Mouse (Mus musculus) C2C12 (cell line): ENCODE results near the gene Nedd9. TPM values are rescaled to one million over a fixed set of nuclear protein-coding genes. Genes with fewer than 3 reads are reported as not detected.

Experiments used
- H3K27me3 ChIP-seq: one replicate; pipeline ENCODE4 v1.6.1; 2011; ENCODE audit not compliant: control insufficient read depth, insufficient read depth, insufficient read length
- H3K36me3 ChIP-seq: one replicate; pipeline ENCODE4 v1.6.1; 2011; ENCODE audit not compliant: control insufficient read depth, insufficient read depth
- H3K4me3 ChIP-seq: one replicate; pipeline ENCODE4 v1.5.1; 2011; ENCODE audit warnings: mild to moderate bottlenecking, control low read depth; ENCODE audit not compliant: poor library complexity, insufficient read depth, severe bottlenecking
- H3K79me2 ChIP-seq: one replicate; pipeline ENCODE4 v1.6.1; 2011; ENCODE audit not compliant: control insufficient read depth, insufficient read depth
- H3K79me3 ChIP-seq: one replicate; pipeline ENCODE4 v1.6.1; 2011; ENCODE audit warnings: low read depth, control low read depth
- H3ac ChIP-seq: one replicate; pipeline ENCODE3; 2011; ENCODE audit warnings: low read depth; ENCODE audit not compliant: control insufficient read depth, insufficient read length
- CEBPB ChIP-seq: IDR thresholded peaks from one replicate; pipeline ENCODE4 v1.6.1; 2011; ENCODE audit warnings: low read depth, mild to moderate bottlenecking, control low read depth, moderate library complexity
- CTCF ChIP-seq: IDR thresholded peaks from one replicate; pipeline ENCODE4 v1.5.1; 2011; ENCODE audit not compliant: control insufficient read depth, insufficient read depth, insufficient read length
- FOSL1 ChIP-seq: IDR thresholded peaks from one replicate; pipeline ENCODE4 v1.8.0; 2011; ENCODE audit warnings: mild to moderate bottlenecking, low read length; ENCODE audit not compliant: poor library complexity, insufficient read depth, severe bottlenecking
- MAX ChIP-seq: IDR thresholded peaks from one replicate; pipeline ENCODE4 v1.6.1; 2011; ENCODE audit warnings: mild to moderate bottlenecking, control low read depth
- MYOD1 ChIP-seq: IDR thresholded peaks from one replicate; pipeline ENCODE4 v1.6.1; 2011; ENCODE audit warnings: low read depth; ENCODE audit not compliant: control insufficient read depth, insufficient read length
- MYOG ChIP-seq: IDR thresholded peaks from one replicate; pipeline ENCODE4 v1.6.1; 2011; ENCODE audit not compliant: control insufficient read depth, insufficient read length; ENCODE audit errors: extremely low read depth
- USF1 ChIP-seq: IDR thresholded peaks from one replicate; pipeline ENCODE4 v1.6.1; 2011; ENCODE audit warnings: low read depth, mild to moderate bottlenecking, control low read depth, moderate library complexity
- polyA plus RNA-seq: library from polyadenylated mRNA; unstranded; fragments of >200 nt; fragmentation: generic; extraction: Trizol; gene quantifications from one replicate; pipeline ENCODE4 v1.2.1, GENCODE M21; 2012; ENCODE audit warnings: missing spikeins

The Nedd9 gene
- polyA plus RNA-seq, 1 experiment, result 6.7 TPM

DNA sequence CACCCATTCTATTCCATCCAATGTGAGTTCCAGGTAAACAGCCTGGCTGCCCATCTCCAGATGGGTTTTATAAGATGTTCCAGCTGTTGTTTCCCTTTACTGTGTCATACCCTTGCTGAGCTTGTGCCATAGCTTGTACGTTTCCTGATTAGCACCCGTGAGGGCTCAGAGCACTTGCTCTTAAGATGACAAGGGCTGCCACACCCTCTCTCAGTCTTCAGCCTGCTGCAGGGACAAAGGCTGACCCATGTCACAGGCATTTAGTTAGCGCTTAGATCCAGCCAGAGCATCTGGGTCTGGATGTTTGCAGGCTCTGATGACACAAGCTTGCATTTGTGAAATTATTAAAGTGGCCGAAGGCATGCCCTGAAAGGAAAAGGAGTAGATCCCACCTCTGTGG lies 187.1 kb downstream of the Nedd9 start:
- H3K4me3 ChIP-seq, result no peak overlapping the region
- no peaks in the 10 kb centered on the region for H3K79me2 ChIP-seq
- no peak overlapping the region for H3ac ChIP-seq
- no peaks in the 10 kb centered on the region for H3K27me3 ChIP-seq
- no peak for TF ChIP-seq MYOG
- TF ChIP-seq CTCF, result no peak
- TF ChIP-seq MAX, result no peak
- H3K79me3 ChIP-seq, result no peaks in the 10 kb centered on the region
- H3K36me3 ChIP-seq, result no peaks in the 10 kb centered on the region

DNA sequence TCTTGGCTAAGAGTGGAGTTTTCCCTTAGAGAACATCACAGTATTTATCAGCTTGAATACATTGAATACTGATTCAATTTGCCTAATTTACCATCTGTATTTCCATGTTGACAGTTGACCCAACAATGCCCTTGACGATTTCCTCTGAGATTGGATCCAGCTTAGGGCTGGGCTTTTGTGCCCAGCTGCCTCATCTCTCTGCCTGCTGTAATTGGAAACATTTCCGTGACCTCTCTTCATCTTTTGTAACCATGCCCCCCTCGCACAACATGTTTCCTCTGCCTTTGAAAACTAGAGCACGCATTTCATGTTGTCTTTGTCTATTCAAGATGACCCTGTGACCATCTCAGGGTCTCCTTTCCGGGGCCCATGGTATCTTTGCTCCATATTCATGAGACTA lies 188.2 kb downstream of the Nedd9 start:
- H3ac ChIP-seq, result no peak overlapping the region
- TF ChIP-seq USF1 (no peak), MYOD1 (no peak)

DNA sequence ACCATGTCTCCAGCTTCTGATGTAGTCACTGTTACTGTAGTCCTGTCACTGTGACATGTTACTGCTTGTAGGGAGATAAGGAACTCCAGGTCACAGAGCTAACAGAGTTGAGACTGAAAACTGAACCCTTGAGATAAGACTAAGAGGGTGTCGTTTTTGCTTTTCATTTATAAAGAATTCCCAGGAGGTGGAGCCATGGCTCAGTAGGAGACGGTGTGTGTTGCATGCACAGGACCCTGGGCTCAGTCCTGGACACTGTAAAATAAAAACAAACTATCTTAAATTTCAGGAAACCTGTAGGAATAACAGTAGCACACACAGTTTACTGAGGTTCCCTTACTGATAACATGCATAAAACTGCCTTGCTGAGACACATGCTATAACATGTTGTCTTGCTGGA lies 188.6 kb downstream of the Nedd9 start:
- Histone ChIP-seq H3K36me3 (no peaks in the 10 kb centered on the region), H3ac (no peak overlapping the region), H3K27me3 (no peaks in the 10 kb centered on the region), H3K4me3 (no peak overlapping the region), H3K79me3 (no peaks in the 10 kb centered on the region), H3K79me2 (no peaks in the 10 kb centered on the region)
- TF ChIP-seq CEBPB, result no peak
- TF ChIP-seq FOSL1, result no peak
- TF ChIP-seq MAX, result no peak
- no peak for TF ChIP-seq MYOD1
- TF ChIP-seq MYOG, result no peak
- TF ChIP-seq CTCF, result no peak
- TF ChIP-seq USF1, result no peak

More for the DNA sequence above, 188.2 kb downstream of the Nedd9 start:
- Histone ChIP-seq H3K27me3 (no peaks in the 10 kb centered on the region), H3K36me3 (no peaks in the 10 kb centered on the region), H3K79me2 (no peaks in the 10 kb centered on the region), H3K4me3 (no peak overlapping the region), H3K79me3 (no peaks in the 10 kb centered on the region)

DNA sequence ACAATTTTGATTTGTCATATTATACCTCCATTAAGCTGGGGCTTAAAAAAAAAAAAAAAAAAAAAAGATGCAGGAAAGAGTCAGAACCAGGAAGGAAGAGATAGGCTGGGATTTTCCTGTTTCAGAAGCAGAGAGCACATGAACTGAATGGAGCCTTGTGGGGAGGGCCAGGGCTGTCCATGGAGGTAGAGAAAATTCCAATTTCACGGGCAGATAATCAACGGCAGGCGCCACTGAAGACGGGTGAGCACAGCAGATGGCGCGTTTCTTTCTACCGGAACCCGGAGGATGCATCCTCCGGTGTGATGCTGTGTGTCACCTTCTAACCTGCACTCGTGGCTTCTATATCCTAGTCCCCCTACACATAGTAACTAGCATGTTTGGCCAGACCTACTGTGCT lies 190.8 kb downstream of the Nedd9 start:
- Histone ChIP-seq H3K4me3 (no peak overlapping the region), H3K79me2 (no peaks in the 10 kb centered on the region), H3K36me3 (no peaks in the 10 kb centered on the region), H3K79me3 (no peaks in the 10 kb centered on the region), H3K27me3 (no peaks in the 10 kb centered on the region), H3ac (no peak overlapping the region)
- no peak for TF ChIP-seq FOSL1
- no peak for TF ChIP-seq MYOG
- TF ChIP-seq CTCF, result no peak
- no peak for TF ChIP-seq CEBPB
- no peak for TF ChIP-seq MYOD1
- TF ChIP-seq MAX, result no peak
- TF ChIP-seq USF1, result no peak

DNA sequence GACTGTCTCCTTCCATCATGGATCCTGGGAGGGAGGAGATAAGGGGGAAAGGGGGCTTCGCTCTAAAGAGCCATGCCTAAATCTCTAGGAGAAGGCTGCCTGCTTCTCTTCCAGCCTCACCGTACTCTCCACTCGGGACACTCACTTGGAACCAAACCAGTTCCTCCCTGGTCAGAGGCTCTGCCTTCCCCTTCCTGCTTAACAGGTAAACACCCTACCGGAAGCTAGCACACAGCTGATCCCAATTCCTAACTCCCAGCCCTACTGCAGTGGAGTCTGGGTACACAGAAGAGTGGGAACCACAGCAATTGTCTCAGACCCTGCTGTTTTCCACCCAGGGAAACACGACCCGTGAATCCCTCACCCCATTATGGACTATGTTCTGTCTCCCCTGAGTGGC lies 191.3 kb downstream of the Nedd9 start:
- H3K36me3 ChIP-seq, result no peaks in the 10 kb centered on the region
- H3K27me3 ChIP-seq, result no peaks in the 10 kb centered on the region
- no peak overlapping the region for H3K4me3 ChIP-seq
- no peak overlapping the region for H3ac ChIP-seq
- no peak for TF ChIP-seq FOSL1
- no peak for TF ChIP-seq MYOG
- TF ChIP-seq MAX, result no peak
- TF ChIP-seq USF1, result no peak
- no peak for TF ChIP-seq MYOD1
- no peak for TF ChIP-seq CTCF
- TF ChIP-seq CEBPB, result no peak
- H3K79me3 ChIP-seq, result no peaks in the 10 kb centered on the region
- H3K79me2 ChIP-seq, result no peaks in the 10 kb centered on the region

DNA sequence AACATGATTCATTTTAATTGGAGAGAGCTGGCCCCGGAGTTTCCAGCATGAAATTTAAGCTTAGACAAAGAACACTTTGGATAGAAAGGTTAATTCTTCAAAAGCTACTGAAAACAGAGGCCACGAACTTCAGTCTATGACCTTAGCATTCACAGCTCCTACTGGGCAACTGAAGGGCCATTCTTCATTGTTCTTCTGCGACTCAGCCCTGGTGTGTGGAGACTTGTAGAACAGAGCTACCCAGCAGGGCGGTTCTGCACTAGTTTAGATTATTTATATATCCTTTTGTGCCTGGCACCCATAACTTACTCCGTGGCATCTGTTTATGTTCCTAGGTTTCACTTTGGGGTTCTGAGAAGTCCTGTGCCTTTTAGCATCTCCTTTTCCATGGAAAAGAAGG lies 193.6 kb downstream of the Nedd9 start:
- H3K79me3 ChIP-seq, result no peaks in the 10 kb centered on the region
- H3K4me3 ChIP-seq, result no peak overlapping the region
- TF ChIP-seq CEBPB, result no peak
- TF ChIP-seq USF1, result no peak
- TF ChIP-seq MYOG, result no peak
- TF ChIP-seq MYOD1, result no peak
- TF ChIP-seq FOSL1, result no peak
- no peak for TF ChIP-seq MAX
- TF ChIP-seq CTCF, result no peak
- H3ac ChIP-seq, result no peak overlapping the region
- H3K36me3 ChIP-seq, result no peaks in the 10 kb centered on the region
- H3K27me3 ChIP-seq, result no peaks in the 10 kb centered on the region
- H3K79me2 ChIP-seq, result no peaks in the 10 kb centered on the region
